Mouse (Mus musculus): ENCODE data around the gene Ptar1. TPM values are rescaled to one million over a fixed set of nuclear protein-coding genes. Genes with fewer than 3 reads are reported as not detected.

The Ptar1 gene
- polyA plus RNA-seq, 1 experiment from 2014 or later: 5.7 TPM

DNA sequence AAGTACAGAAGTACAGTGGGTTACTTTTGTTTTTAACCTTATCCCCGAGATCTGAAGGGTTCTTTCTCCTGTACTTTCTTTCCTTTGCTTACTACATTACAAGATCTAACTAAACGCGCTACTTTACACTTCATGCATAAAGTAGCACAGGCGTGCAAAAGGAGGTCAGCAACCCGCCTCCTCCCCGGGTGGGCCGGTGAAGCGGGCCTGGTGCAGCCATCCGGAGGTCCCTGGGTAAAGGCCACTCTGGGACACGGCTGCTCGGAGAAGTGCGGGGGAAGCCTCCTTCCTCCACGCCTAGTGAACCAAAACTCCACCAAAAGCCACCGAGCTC, 300 bp upstream of the Ptar1 start:
- Histone ChIP-seq H3K4me1 (peaks cover 29% of the 10 kb centered on the region), H3K9ac (peak overlapping the region; percentile 95), H3K4me3 (peak overlapping the region; percentile 92), H3K36me3 (no peaks in the 10 kb centered on the region; the same call in 1 of the 2 replicates), H3K4me2 (peak overlapping the region; percentile 80), H3K27ac (peak overlapping the region; percentile 90), H3K9me3 (replicated peaks) (no peaks in the 10 kb centered on the region), H3K27me3 (replicated peaks) (no peaks in the 10 kb centered on the region)
- WGBS (ENCODE audit: insufficient replicate concordance): under 1% methylated on average over 14 of the region's 14 CpGs
- ATAC-seq: no peak; the same call in 1 of the 2 replicates

DNA sequence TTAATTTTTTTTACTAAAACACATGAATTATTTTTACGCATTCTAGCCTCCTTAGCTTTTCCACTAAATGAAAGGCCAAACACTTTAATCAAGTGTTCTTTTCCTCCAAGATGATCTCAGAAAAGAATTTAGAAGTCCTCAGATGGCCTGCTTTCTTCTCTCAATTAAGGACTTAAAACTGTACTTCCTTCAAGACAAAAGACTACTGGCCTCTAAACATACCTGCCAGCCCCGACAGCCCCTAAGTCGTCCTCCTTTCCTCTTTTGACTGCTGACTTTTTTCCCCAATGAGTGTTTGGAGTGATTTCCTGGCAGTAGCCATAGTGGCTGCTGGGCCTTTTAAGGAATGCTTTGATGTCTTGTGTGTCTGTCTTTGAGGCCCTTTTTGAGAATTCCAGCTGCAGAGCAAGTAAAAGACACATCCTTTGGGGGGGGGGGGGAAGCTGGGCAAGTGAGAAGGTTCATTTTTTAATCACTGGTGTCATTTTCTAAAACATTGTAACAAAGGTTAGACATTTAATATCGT, 1.3 kb downstream of the Ptar1 start:
- WGBS (ENCODE audit: insufficient replicate concordance): 35% methylated on average over 4 of the region's 4 CpGs
- ATAC-seq: no peak
- Histone ChIP-seq H3K4me1 (peaks cover 29% of the 10 kb centered on the region), H3K4me3 (peak overlapping the region; percentile 92), H3K9ac (peak overlapping the region; percentile 95), H3K9me3 (replicated peaks) (no peaks in the 10 kb centered on the region), H3K4me2 (peak overlapping the region; percentile 80), H3K27me3 (replicated peaks) (no peaks in the 10 kb centered on the region), H3K36me3 (no peaks in the 10 kb centered on the region; the same call in 1 of the 2 replicates), H3K27ac (no peak overlapping the region)

DNA sequence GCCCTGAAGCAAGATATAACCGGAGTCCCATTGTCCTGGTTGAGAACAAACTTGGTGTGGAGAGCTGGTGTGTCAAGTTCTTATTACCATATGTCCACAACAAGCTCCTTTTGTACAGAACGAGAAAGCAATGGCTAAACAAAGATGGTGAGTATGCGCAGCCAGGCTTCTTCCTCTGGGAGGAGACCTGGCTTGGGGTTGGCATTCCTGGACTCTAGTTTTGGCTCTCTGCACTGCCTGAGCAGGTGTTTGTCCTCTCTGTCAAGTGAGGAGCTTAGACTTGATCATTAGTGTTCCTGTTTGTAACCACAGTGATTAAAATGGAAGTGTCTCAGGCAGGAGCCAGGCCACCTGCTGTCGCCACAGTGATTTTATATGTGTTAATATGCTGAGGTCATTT, 7.1 kb downstream of the Ptar1 start:
- no peaks in the 10 kb centered on the region for H3K9me3 ChIP-seq (replicated peaks)
- H3K4me3 ChIP-seq: no peak overlapping the region
- H3K9ac ChIP-seq: no peak overlapping the region
- H3K27ac ChIP-seq: no peak overlapping the region
- no peak for ATAC-seq
- H3K27me3 ChIP-seq (replicated peaks): no peaks in the 10 kb centered on the region
- H3K36me3 ChIP-seq: peaks cover 50% of the 10 kb centered on the region
- no peak overlapping the region for H3K4me2 ChIP-seq
- 90% methylated on average over 4 of the region's 4 CpGs for WGBS (ENCODE audit: insufficient replicate concordance)
- peaks cover 13% of the 10 kb centered on the region for H3K4me1 ChIP-seq

DNA sequence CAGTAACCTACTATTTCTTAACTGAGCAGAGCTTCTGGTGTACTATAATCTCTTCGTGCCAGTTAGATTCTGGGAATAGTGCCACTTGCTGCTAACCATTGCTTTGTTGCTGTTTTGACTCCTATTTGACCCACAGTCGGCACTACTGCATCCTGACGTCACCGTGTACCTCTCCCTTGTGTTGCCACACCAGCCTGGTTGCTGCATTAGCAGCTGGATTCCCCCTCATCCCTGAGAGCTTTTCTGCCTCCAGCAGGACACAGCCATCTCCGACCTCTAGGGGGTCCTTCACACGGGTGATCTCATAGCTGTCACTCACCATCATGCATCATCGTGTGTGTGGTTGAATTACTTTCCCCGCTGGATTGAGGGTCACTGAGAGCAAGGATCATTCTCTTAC, 10.6 kb downstream of the Ptar1 start:
- H3K9me3 ChIP-seq (replicated peaks): no peaks in the 10 kb centered on the region
- H3K27ac ChIP-seq: no peak overlapping the region
- 76% methylated on average over 8 of the region's 8 CpGs for WGBS (ENCODE audit: insufficient replicate concordance)
- H3K4me1 ChIP-seq: no peaks in the 10 kb centered on the region
- H3K27me3 ChIP-seq (replicated peaks): no peaks in the 10 kb centered on the region
- no peak overlapping the region for H3K4me2 ChIP-seq
- H3K9ac ChIP-seq: no peak overlapping the region
- H3K36me3 ChIP-seq: peaks cover 68% of the 10 kb centered on the region
- no peak for ATAC-seq
- no peak overlapping the region for H3K4me3 ChIP-seq

DNA sequence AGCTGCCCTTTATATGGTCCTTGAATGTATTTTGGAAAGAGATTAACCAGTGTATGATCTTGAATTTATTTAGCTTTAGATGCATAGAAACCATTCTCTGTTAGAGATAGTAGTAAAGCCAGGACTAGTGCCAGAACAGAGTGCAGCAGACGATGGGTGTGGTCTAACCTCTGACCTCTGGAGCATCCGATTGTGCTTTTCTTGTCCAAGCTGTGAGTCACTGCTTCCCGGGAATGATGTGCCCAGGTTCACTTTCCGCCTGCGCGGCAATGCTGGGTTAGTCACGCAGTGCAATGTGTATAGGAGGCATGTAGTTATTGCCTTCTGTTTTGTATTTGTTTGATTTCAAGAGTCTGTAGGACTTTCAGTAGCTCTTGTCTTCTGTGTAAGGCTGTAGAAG, 11.1 kb downstream of the Ptar1 start:
- H3K36me3 ChIP-seq: peaks cover 74% of the 10 kb centered on the region
- no peak overlapping the region for H3K4me2 ChIP-seq
- no peak overlapping the region for H3K27ac ChIP-seq
- H3K9me3 ChIP-seq (replicated peaks): no peaks in the 10 kb centered on the region
- H3K27me3 ChIP-seq (replicated peaks): no peaks in the 10 kb centered on the region
- no peak overlapping the region for H3K9ac ChIP-seq
- H3K4me1 ChIP-seq: no peaks in the 10 kb centered on the region
- no peak for ATAC-seq
- no peak overlapping the region for H3K4me3 ChIP-seq
- WGBS (ENCODE audit: insufficient replicate concordance): 81% methylated on average over 7 of the region's 7 CpGs

DNA sequence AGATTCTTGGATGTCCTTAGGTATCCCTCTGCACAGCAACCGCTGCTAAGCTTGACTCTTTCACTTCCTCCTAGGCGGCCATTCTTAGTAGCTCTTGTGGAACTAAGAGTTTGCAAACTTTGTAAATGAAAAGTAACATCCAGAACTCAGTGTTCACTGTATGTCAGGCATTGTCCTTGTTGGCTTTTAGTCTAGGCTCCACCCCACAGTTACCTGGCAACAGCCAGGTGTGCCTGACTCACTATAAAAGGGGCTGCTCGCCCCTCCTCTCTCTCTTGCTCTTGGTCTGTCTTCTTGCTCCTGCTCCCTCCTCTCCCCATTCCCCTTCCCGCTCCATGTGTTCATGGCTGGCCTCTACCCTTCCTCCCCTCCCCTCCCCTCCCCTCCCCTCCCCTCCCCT, 11.9 kb downstream of the Ptar1 start:
- WGBS (ENCODE audit: insufficient replicate concordance): 86% methylated on average over 4 of the region's 4 CpGs
- Histone ChIP-seq H3K4me2 (no peak overlapping the region), H3K4me1 (no peaks in the 10 kb centered on the region), H3K9me3 (replicated peaks) (no peaks in the 10 kb centered on the region), H3K9ac (no peak overlapping the region), H3K4me3 (no peak overlapping the region), H3K27me3 (replicated peaks) (no peaks in the 10 kb centered on the region), H3K36me3 (peaks cover 76% of the 10 kb centered on the region), H3K27ac (no peak overlapping the region)
- ATAC-seq: no peak

DNA sequence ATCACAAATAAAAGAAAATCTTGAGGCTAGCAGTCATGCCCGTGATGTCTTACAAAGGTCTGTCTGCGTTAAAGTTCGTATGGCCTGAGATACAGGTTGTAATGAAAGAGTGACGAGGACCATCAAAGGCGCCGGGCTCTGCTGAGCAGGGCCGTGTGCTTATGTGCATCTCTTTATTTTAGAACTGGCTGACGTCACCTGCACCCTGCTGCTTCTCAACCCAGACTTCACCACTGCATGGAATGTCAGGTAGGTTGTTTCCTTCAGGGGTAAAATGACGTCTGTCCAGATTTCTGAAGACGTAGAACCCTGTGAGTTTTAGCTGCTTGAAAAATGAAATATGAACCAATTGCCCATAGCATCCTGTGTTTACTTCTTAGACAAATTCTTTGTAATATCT, 15.7 kb downstream of the Ptar1 start:
- 90% methylated on average over 10 of the region's 10 CpGs for WGBS (ENCODE audit: insufficient replicate concordance)
- no peak overlapping the region for H3K4me2 ChIP-seq
- H3K9ac ChIP-seq: no peak overlapping the region
- no peaks in the 10 kb centered on the region for H3K4me1 ChIP-seq
- H3K27ac ChIP-seq: no peak overlapping the region
- no peaks in the 10 kb centered on the region for H3K27me3 ChIP-seq (replicated peaks)
- ATAC-seq: no peak
- no peak overlapping the region for H3K4me3 ChIP-seq
- H3K36me3 ChIP-seq: peaks cover 73% of the 10 kb centered on the region
- no peaks in the 10 kb centered on the region for H3K9me3 ChIP-seq (replicated peaks)

DNA sequence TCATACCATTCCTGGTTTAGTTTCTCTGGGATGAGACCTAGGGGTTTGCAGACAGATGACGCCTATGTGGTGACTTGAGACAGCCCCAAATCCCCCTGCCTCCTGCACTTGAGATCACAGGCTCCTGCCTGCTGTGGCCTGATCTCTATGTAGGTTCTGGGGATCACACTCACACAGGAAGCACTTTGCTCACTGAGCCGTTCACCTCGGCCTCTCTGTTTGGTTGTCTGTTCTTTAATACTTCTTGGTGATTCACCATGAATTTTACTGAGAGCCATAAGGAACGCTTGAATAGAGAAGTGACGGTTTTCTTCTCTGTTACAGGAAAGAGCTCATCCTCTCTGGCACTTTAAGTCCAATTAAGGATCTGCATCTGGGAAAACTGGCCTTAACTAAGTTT, 18.2 kb downstream of the Ptar1 start:
- no peak for ATAC-seq
- H3K27me3 ChIP-seq (replicated peaks): no peaks in the 10 kb centered on the region
- no peak overlapping the region for H3K27ac ChIP-seq
- no peak overlapping the region for H3K4me3 ChIP-seq
- no peaks in the 10 kb centered on the region for H3K9me3 ChIP-seq (replicated peaks)
- no peaks in the 10 kb centered on the region for H3K4me1 ChIP-seq
- WGBS (ENCODE audit: insufficient replicate concordance): 82% methylated on average over 5 of the region's 5 CpGs
- H3K36me3 ChIP-seq: peaks cover 75% of the 10 kb centered on the region
- H3K4me2 ChIP-seq: no peak overlapping the region
- H3K9ac ChIP-seq: no peak overlapping the region

DNA sequence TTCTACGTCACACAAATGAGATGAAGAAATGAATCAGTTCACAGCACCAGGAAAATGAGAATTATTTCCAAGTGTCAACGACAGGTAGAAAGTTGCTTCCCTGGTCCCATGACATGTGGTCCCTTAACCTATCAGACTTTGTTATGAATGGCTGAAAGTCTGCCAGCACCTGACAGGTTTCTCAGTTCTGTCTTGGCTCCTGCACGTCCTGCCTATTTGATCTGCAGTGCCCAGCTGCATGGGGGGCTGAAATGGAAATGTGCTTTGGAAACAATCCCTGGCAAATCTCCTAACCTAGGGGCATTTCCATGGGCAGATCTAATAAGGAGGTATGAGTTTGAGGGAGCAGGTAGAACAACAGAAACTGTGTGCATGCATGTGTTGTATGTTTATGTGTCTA, 59.3 kb downstream of the Ptar1 start:
- no peaks in the 10 kb centered on the region for H3K36me3 ChIP-seq
- no peak for ATAC-seq
- H3K27me3 ChIP-seq (replicated peaks): no peaks in the 10 kb centered on the region
- H3K27ac ChIP-seq: no peak overlapping the region
- no peaks in the 10 kb centered on the region for H3K9me3 ChIP-seq (replicated peaks)
- H3K4me2 ChIP-seq: no peak overlapping the region
- H3K4me3 ChIP-seq: no peak overlapping the region
- 62% methylated on average over 3 of the region's 3 CpGs for WGBS (ENCODE audit: insufficient replicate concordance)
- no peak overlapping the region for H3K9ac ChIP-seq
- no peaks in the 10 kb centered on the region for H3K4me1 ChIP-seq

DNA sequence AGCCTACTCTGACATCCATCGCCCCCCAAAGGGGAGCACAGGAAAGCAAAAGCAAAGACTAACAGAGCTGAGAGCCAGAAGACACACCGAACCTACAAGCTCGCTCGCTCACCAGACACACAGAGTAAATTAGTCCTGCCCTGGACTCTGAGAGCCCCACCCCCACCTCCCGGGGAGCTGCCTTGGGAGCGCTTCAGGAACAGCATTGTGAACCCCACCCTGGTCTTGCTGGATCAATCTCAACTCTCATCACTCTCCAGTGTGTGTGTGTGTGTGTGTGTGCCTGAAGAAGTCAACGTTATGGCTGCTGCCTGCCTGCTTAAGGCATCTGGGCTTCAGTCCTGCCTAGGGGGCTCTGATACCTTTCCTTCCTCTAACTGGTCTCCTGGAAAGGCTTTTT, 69.8 kb downstream of the Ptar1 start:
- Histone ChIP-seq H3K9ac (no peak overlapping the region), H3K9me3 (replicated peaks) (no peaks in the 10 kb centered on the region), H3K4me2 (0 out of 2 replicates have a peak overlapping the region, but pooled peaks have one; percentile 12), H3K27me3 (replicated peaks) (peaks cover 47% of the 10 kb centered on the region), H3K4me1 (peaks cover 19% of the 10 kb centered on the region; the same call in 1 of the 2 replicates), H3K36me3 (no peaks in the 10 kb centered on the region), H3K4me3 (no peak overlapping the region), H3K27ac (no peak overlapping the region)
- ATAC-seq: no peak
- WGBS (ENCODE audit: insufficient replicate concordance): 20% methylated on average over 7 of the region's 7 CpGs

DNA sequence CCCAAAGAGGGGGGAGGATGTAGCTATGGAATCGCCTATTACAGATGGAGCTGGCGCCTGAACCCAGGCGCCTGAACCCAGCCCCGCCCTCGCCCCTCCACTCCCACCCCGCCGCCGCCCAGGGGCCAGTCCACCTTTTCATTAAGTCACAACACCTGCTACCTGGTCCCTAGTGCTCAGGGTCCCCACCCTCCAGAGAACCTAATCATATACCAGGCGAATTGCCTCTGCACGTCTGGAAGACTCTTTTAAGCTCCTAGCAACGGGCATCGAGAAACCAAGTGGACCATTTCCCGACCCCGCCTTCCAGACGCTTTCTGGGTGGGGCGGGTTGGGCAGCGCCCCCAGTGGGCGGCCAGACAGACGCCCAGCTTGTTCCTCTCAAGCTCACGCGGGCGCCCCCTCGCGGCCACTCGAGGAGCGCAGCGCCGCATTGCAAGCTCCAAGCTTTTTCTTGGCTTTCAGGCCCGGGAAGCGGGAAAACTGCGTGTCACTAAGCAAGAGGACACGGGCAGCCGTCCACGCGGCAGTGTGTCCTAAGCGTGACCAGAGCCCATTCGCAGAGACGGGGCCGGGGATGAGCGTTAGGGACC, 70.8 kb downstream of the Ptar1 start:
- Histone ChIP-seq H3K36me3 (no peaks in the 10 kb centered on the region), H3K9me3 (replicated peaks) (no peaks in the 10 kb centered on the region), H3K27me3 (replicated peaks) (peaks cover 47% of the 10 kb centered on the region), H3K4me1 (peaks cover 19% of the 10 kb centered on the region; the same call in 1 of the 2 replicates), H3K9ac (peak overlapping the region; percentile 62), H3K27ac (no peak overlapping the region), H3K4me3 (peak overlapping the region; percentile 66), H3K4me2 (peak overlapping the region; percentile 92)
- WGBS (ENCODE audit: insufficient replicate concordance): 1% methylated on average over 40 of the region's 40 CpGs
- peak; percentile 67 for ATAC-seq

DNA sequence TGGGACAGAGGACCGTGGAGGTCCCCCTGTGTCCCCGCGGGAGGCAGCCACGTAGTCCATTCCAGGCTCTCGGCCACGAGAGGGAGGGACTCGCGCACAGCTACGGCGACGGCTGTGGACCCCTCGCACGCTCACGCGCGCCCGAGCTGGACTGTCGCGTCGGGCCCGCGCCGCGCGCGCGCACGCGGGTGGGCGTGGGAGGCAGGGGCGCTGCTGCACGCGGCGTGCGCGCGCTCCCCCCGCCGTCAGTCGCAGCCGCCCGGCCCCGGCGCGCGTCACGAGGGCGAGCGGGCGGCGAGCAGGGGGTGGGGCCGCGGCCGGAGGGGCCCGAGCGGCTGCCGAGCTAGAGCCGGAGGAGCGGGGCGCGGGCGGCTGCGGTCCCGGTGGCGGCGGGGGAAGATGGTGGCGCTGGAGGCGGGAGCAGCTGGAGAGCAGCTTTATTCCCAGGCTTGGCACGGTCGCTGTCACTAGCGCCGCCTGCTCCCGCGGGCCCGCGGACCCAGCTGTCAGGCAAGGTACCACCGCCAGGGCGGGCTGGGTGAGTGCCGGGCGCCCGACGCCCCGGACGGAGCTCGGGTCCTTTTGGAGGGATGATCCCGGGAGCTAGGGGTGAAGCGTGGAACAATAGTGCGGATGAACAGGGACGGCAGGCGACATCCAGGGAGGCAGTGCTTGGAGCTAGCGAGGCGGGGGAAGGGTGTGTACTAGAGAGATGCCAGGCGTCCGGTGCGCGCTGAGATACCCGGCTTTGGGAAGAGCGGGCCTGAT, 71.5 kb downstream of the Ptar1 start, which contains the start of gene Apba1:
Gene Apba1 (plus strand): TSS at position 334 of the 768 bp plus-strand sequence.
- peak within 1 kb of the TSS; percentile 62 for H3K9ac ChIP-seq
- ATAC-seq: peak; percentile 65
- H3K4me2 ChIP-seq: peak within 1 kb of the TSS; percentile 92
- H3K9me3 ChIP-seq (replicated peaks): no peaks in the 10 kb centered on the region
- H3K36me3 ChIP-seq: no peaks in the 10 kb centered on the region
- H3K27me3 ChIP-seq (replicated peaks): peaks cover 48% of the 10 kb centered on the region
- peak within 1 kb of the TSS; percentile 66 for H3K4me3 ChIP-seq
- under 1% methylated on average over 80 of the region's 98 CpGs for WGBS (ENCODE audit: insufficient replicate concordance)
- no peak within 1 kb of the TSS for H3K27ac ChIP-seq
- peaks cover 19% of the 10 kb centered on the region; the same call in 1 of the 2 replicates for H3K4me1 ChIP-seq
